Mouse (Mus musculus) kidney, adult 2 months (tissue): ENCODE data around the gene Btnl9.

Experiments
- CTCF ChIP-seq: fragments of 200-500 bp; conservative IDR thresholded peaks from 2 replicates; pipeline ENCODE4 v1.5.1; 2011; ENCODE audit warnings: low read depth, mild to moderate bottlenecking, control low read depth, low read length, moderate library complexity, mixed read lengths; ENCODE audit not compliant: insufficient read depth, insufficient read length
- POLR2A ChIP-seq: fragments of 200-500 bp; IDR thresholded peaks from one replicate; pipeline ENCODE4 v1.6.1; 2011; ENCODE audit warnings: low read depth, low read length, control low read depth

DNA sequence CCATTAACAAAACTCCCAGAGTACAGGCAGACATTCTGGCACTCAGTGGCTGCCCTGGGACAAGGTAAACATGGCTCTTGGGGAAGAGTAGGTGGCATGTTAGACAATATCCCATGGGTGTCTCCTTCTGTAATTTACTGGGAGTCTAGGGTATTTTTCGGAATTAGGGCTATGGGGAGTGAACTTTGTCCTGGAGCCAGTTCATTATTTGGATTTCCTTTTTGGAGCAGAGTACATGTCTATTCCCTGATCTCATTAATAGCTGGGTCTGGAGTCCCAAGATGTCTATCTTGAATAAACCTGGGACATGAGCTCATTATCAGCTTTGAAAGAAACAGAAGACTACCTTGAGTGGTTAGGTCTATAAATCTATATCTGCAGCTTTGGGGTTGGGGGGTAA is 32.9 kb downstream of the Btnl9 start, which contains the start of gene Olfr1394:
- TF ChIP-seq CTCF (no peak), POLR2A (no peak)
